Mouse (Mus musculus): ENCODE data around the gene Gapdh.

Gene Gapdh

DNA sequence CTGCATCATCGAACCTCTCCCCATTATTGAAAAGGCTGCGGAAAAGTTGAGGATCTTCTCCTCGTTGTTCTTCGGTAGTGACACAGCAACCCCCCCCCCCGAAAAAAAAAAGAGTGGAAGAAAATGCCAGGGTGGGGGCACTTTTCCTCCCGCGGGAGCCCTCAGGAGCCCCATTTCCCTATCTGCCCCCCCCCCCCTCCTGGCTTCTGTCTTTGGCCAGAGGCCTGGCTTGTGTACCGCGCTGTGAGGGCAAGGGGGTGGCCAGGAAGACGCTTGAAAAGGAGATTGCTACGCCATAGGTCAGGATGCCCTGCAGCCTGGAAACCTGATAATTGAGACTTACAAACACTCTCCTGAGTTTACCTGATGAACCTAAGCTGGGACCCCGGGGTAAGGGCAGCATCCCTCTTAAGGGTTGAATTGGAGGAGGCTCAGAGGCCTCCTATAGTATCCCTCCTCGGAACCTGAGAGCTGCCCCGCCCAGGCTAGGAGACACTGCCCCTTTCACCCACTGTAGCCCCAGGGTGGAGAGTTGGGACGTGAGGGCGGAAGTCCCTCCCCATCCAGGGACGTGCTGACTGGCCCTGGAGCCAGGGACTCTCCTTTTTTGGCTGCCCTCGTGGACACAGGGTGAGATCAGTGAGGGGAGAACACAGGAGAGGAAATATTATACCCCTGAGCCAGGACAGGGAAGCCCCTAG, at the start of gene Gapdh:
Gene Gapdh (minus strand): TSS at position 417 of the 701 bp plus-strand sequence.
- DNase-seq (ENCODE audit: extremely low spot score, low read depth, low spot score) = no peak

DNA sequence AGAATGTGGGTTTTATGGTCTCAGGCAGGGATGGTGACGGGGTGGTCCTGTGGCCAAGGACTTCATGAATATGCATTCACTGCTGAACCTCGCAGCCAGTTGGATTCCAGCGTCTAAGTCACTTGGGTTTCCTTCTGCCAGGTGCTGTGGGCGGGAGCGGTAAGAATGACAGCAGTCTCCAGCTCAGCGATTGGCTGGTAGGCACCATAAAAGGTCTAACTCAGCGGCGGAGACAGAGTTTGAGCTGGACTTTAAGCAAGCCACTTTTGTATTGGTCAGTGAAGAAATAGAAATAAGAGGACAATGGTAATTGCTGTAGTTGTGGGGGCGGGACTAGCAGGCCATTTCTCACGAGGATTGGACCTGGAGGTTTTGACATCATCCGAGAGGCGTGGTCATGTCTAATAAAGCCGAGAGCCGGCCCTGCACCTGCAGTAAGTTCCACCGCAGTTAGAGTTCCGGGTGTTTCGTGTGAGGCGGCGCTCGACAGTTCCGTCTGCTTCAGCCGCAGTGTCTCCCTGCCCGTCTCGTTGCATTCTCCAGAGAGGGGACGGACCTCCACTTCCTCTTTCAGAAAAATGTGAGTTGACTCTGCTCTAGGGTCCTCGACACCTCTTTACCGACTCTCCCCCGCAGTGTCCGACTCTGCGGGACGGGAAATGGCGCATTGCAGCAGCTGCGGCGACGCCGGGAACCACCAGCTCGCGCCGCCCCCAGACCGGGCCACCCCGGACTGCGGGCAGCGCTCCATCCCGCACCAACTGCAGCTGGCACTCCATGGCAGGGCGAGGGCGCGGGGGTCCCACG, 49.1 kb upstream of the Gapdh start, which contains the start of gene Vamp1:
Gene Vamp1 (plus strand): TSS at position 404 of the 807 bp plus-strand sequence.
- peak; percentile 93 for DNase-seq (ENCODE audit: extremely low spot score, low read depth, low spot score)

DNA sequence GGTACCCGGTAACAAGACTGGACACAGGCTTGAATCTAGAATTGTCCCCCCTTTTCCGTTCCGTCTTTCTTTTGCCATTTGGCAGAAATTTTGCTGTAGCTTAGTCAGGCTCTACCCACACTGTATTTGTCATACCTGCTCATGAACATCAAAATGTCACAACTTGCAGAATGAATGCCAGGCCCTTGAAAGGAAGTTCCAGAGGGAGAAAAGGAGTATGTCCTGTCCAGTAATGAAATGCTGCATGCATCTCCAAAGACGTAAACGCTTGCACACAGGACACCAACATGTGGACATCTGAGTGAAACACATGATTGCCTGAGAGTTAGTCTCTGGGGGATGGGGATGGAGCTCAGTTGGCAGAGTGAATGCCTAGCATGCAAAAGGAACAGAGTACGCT, 47.4 kb upstream of the Gapdh start:
- DNase-seq (ENCODE audit: extremely low spot score, low read depth, low spot score) = no peak

DNA sequence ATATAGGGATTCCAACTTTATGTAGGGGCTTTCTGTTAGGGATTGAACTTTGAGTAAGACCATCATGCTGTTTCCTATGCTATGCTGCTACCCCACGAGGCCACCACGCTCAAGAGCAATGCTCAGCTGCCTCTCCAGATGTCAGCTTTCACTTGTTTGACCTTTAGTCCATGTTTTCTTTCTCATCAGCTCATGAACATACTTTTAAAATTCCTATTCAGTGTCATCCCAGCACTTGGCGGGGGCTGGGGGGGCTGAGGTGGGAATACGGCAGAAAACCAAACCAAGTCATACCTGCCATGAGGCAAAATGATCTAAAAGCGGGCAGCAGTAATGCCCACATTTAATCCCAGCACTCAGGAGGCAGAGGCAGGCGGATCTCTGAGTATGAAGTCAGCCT, 46.9 kb upstream of the Gapdh start:
- DNase-seq (ENCODE audit: extremely low spot score, low read depth, low spot score) = no peak

DNA sequence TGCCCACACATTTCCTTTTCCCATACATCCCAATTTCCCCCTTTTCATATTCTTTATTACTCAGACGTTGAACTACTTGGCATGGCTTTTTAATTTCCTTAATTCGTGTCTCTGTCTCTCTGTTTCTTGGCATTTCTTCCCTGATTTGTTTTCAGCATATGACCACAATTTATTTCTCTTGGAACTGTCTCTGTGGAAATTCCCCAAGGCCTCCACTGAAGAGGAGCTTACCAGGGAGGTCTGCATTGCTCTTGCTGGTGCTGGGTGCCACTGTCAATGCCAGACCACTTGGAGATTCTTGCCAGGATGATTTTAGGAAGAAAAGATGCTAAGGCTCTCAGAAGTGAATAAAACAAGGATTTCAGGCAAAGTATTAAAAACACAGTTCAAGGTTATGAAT, 46.4 kb upstream of the Gapdh start:
- DNase-seq (ENCODE audit: extremely low spot score, low read depth, low spot score) = no peak

DNA sequence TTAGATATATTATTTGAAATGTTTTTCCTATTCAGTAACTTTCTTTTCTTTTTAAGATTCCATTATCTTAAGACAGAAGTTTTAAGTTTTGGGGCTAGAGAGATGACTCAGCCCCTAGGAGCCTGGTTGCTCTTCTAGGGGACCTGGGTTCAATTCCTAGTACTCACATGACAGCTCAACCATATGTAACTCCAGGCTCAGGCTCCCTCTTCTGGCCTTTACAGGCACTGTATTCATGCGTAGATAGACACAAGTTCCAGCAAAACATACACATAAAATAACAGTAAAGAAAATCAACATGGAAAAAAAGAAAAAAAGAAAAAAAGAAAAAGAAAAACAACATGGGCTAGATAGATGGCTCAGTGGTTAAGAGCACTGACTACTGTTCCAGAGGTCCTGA, 44.2 kb upstream of the Gapdh start:
- DNase-seq (ENCODE audit: extremely low spot score, low read depth, low spot score) = no peak

DNA sequence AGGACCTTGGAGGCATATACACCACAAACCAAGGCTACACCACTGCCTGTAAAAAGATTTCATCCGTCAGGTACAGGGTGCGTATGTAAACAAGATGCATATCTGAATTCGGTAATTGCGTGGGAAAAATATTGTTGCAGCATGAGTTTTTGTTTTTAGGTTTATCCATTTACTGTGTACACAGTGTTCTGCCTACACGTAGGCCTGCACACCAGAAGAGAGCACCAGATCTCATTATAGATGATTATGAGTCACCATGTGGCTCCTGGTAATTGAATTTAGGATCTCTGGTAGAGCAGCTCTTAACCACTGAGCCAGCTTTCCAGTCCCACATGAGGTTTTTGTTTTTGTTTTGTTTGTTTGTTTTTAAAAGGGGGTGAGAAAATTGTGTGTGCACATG, 30.9 kb upstream of the Gapdh start:
- DNase-seq (ENCODE audit: extremely low spot score, low read depth, low spot score) = no peak

DNA sequence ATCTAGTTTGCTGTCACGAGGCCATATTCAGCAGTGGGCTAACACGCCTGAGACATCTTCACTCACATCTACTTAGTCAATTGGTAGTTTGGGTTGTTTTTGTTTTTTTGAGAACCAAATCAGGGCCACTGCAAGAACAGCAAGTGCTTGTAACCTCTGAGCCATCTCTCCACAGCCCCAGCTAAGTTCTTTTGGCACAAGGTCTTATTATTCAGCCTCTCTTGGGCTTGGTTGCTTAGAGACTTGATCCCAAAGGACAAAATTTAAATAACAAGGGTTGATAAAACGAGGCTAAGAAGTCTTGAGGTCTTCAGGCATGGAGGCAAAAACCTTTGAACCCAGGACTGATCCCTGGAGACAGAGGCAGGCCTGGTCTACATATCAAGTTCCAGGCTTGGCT, 30.0 kb upstream of the Gapdh start:
- no peak for DNase-seq (ENCODE audit: extremely low spot score, low read depth, low spot score)

DNA sequence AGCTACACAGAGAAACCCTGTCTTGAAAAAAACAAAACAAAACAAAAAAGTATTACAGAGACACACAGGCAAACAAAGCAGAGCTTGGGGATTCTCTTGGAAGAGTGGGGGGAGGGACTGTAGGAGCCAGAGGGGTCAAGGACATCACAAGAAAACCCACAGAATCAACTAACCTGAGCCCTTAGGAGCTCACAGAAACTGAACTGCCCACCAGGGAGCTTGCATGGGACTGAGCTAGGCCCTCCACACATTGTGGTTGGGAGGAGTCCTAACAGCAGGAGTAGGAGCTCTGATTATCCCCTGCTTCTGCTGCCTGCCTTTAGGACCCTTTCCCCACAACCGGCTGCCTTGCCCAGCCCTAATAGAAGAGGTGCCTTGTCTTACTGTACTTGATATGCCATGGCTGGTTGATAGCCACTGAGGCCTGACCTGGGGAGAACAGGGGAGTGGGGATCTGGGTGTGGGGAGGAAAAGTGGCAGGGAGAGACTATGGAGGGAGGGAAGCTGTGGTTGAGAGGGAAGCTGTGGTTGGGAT, 29.3 kb upstream of the Gapdh start:
- DNase-seq (ENCODE audit: extremely low spot score, low read depth, low spot score) = no peak

DNA sequence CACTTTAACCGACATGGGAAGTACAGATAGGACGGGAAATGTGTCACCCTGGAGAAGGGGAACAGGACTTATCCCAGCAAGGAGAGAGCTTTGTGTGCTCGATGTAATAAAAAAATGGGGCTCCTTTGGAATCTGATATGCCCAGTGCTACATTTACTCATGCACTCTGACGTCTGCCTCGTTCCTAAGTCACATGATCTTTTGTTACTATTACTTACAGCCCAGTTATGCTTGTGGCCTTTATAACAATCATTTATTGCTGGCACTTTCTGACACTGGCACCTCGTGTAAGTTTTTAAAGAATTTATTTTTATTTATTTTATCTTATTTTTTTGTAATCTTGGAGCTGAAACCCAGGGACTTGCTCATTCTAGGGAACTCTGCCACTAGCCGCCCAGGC, 27.1 kb upstream of the Gapdh start:
- no peak for DNase-seq (ENCODE audit: extremely low spot score, low read depth, low spot score)

DNA sequence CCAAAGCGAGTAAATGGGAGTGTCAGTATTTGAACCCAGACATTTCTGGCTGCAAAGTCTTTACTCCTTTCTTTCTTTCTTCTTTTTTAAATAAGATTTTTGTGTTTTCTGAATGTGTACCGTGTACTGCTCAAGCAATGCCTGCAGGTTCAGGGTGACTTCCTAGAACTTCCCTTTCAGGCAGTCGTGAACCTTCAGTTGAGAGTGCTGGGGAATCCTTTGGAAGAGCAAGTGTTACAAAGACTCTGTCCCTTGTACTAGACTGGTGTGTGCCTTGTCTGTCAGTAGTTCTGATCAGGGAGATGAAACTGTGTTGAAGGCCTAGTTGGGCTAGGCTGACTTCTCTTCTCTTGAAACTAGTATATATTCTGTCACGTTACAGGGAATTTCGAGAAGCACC, 26.6 kb upstream of the Gapdh start:
- DNase-seq (ENCODE audit: extremely low spot score, low read depth, low spot score) = no peak

DNA sequence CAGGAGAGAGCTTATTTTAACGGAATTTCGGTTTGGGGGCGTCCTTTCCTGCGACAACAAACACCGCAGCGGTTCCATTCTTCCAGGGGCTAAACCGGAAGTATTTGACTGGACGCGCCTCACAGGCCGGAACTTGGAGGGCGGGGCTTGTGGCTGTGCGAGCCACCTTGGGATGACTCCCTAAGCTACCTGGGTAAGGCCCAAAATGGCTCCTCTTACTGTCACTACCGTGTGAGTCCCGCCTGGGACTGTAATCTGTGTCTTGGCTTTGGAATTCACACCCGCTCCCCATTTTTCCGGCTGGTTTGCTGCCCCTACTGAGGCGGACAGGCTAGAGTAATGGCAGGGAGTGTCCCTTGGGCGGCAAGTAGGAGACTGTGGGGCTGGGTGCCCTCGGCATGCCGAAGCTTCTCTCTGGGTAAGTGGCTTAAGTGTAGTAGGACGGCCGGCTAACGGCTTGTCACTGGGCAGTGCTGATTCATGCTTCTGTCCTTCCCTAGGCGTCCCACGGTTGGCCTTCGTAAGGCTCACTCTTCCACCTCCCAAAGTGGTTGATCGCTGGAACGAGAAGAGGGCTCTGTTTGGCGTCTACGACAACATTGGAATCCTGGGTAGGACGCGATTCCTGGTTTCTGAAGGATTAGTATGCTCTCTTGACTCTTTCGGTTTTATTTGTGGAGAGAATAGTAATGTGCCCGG, 25.9 kb upstream of the Gapdh start:
- peak; percentile 56 for DNase-seq (ENCODE audit: extremely low spot score, low read depth, low spot score)

DNA sequence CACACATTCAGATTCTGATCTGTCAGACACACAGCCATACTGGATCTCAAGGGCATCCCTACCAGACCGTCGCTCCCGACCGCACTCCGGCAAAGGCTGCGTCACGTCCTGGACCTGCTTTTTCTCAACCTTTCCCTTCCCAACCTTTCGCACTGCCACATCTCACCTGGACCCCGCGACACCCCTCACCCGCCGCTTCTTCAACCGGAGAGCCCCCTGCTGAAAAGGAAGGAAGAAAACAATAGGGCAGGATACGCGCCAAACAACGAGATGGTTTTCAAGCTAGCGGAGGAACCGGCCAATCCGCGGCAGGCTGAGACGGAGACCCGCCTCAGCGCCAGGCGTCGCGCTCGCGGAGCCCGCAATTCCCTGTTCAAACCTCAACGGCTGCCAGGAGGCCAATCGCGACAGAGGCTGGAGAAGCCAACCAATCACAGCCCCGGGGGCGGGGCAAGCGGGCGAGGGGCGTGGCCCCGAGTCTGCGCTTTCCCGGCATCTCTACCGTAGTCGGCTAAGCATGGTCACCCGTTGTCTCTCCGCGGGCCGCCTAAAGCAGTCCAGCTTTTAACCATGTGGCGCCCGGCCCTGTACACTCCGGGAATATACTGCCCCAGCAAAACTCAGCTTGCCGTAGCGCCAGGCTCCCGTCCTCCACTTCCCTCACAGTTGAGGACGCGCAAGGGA, 25.2 kb upstream of the Gapdh start, which contains the start of the genes Ncapd2 and Mrpl51:
Gene Ncapd2 (minus strand): TSS at position 370 of the 684 bp plus-strand sequence.
Gene Mrpl51 (plus strand): TSS at position 470 of the 684 bp plus-strand sequence.
- DNase-seq (ENCODE audit: extremely low spot score, low read depth, low spot score) = peak; percentile 85

DNA sequence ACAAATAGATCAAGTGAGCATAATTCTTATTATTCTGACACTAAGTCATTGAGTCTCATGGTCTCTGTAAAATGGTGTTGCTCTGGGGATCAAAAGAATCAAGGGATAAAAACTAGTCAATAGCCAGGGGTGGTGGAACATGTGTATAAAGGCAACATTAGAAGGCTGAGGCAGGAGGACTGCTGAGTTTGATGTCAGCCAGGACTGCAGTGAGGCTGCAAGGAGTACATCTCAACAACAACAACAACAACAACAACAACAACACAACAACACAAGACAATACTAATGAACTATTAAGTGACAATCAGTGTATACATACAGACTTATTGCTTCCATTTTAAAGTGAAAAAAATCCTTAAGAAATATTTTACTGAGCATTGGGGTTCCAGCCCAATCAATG, 24.5 kb upstream of the Gapdh start:
- DNase-seq (ENCODE audit: extremely low spot score, low read depth, low spot score) = peak; percentile 10

DNA sequence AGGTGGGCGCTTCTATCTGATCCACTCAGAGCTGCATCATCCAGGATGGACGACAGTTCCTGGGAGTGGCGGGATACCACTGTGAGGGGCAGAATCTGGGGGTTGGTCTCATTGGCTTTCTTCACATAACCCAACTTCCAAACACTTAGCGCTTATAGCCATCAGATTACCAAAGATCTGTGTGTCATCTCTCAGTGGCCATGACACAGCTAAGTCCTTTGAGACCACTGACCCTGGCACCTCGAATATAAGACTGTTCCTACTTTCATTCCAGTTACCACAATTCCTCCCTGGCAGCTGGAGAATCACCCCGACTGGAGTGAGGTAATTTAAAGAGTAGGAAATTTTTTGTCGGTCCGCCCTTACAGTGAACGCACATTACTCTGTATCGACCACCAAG, 19.9 kb upstream of the Gapdh start:
- no peak for DNase-seq (ENCODE audit: extremely low spot score, low read depth, low spot score)

DNA sequence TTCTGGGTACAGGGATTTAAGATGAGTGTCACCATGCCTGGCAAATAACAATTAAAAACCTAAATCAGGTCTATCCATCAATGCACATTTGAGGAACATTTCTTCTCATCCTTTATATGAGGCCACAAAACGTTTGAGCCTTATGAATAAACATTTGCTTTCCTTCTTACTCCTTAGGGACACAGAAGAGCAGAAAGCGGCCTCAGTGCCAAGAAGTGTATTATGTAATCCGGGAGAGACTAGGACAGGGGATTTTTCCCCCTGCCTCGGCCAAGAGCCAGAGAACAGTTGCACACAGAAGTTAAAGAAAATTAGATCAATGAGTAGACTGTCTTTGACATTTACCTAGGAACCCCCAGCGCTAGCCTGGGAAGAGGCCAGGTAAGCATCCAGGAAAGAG, 15.9 kb upstream of the Gapdh start:
- DNase-seq (ENCODE audit: extremely low spot score, low read depth, low spot score) = no peak

DNA sequence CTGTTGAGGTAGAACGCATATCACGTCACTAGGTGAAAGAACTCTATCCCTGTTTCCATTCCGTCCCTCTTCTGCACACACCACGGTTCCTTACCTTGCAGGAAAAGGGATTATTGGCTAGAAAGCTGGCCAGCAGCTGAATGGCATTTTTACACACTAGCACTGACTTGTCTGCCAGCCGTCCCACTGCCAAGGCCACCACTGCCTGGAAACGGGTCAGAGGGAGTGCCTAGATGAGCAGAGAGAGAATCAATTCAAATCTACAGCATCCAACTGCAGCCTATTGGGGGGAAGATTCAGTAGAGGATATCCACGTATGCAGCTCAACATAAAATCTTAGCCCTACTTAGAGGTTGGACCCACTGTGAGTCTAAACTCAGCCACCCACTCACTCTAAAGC, 13.3 kb upstream of the Gapdh start:
- no peak for DNase-seq (ENCODE audit: extremely low spot score, low read depth, low spot score)

DNA sequence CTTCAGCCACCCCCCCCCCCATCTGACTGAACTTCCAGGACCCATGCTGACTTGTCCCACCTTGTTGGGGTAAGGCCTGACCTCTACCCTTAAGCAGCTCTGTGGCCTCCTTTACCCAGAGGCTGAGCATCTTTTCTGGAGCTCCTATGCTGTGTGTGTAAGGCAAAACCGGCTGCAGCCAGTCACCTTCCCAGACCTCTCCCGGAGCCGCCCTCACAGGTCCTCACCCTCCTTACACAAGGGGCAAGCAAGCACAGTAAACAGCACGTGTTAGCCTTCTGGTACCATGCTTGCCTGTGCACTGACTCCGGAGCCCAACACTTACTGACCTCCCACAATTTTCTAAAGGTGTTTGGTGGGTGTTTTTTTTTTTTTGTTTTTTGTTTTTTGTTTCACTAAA, 9.2 kb upstream of the Gapdh start:
- no peak for DNase-seq (ENCODE audit: extremely low spot score, low read depth, low spot score)

DNA sequence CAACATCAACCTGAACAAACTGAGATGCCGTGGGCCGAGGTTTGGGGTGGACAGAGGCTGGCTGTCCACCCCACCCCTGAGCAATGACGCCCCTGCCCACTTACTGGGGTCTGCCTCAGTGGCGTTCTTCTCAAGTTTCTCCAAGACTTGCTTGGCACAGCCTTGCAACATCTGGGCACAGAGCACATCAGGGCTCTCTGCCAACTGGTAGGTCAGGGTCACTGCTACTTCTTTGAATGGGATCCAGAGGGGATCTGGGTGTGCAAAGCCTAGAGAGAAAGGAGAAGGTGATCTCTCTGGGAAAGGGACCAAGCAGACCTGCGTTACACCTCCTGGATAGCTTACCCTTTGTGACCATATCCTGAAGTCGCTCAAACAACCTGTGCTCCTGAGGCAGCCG, 7.0 kb upstream of the Gapdh start:
- DNase-seq (ENCODE audit: extremely low spot score, low read depth, low spot score) = no peak

DNA sequence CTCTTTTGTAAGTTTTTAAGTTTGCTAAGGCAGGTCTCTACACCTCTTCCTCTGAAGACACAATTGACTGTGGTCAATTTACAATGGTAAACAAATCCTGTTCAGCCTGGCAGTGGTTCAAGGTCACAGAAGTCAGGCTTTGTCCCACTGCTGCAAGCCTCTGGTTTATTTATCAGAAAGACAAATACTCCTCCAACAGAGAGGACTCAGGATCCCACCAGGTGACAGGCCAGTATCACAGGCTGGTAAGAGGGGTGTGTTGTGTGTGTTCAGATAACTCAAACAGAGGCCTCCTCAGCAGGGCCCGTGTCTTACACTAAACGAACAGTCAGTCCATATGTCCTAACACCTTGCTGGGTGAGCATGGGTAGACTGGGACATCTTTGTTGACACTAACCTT, 6.2 kb upstream of the Gapdh start:
- no peak for DNase-seq (ENCODE audit: extremely low spot score, low read depth, low spot score)

DNA sequence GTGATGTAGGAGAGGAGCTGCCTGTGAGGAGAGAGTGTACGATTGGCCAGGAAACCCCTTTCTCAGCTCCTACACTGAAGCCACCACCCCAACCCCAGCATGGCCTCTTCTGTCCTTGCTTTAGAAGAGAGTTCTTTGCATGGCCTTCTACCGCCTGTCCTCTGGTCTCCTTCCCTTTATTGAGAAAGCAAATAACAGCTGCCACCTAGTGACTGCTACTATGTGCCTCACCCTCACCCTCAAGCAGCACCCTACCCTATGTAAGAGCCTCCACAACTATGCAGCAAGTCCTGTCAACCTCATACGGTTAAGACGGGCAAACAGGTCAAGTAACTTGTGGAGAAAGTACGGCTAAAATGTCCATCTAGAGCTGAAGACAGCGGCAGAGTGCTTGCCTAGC, 3.9 kb upstream of the Gapdh start:
- DNase-seq (ENCODE audit: extremely low spot score, low read depth, low spot score) = no peak

Measured in hindlimb bud, embryonic 11.5 days (tissue).